Mouse (Mus musculus) kidney, embryonic 16.5 days (tissue): ENCODE measurements around the gene Pld4. TPM values are rescaled to one million over a fixed set of nuclear protein-coding genes. Genes with fewer than 3 reads are reported as not detected.

Source experiments
- ATAC-seq: fragments of 200-750 bp; cut with Nextera tagmentation; 2 replicates; pipeline ENCODE4 v1.8.0; 2017; ENCODE audit warnings: moderate TSS enrichment; ENCODE audit not compliant: low FRiP score, low TSS enrichment
- H3K27ac ChIP-seq: fragments of 300-500 bp; sonication (generic); 2 replicates; pipeline ENCODE4 v1.5.1; 2014; ENCODE audit warnings: low read length
- H3K27me3 ChIP-seq: fragments of 300-500 bp; sonication (generic); 2 replicates; pipeline ENCODE4 v1.6.1; 2014; ENCODE audit warnings: low read length, control low read depth, mixed read lengths; ENCODE audit not compliant: insufficient read depth
- H3K36me3 ChIP-seq: fragments of 300-500 bp; sonication (generic); 2 replicates; pipeline ENCODE4 v1.6.1; 2014; ENCODE audit warnings: low read length, control low read depth, mixed read lengths; ENCODE audit not compliant: insufficient read depth
- H3K4me1 ChIP-seq: fragments of 300-500 bp; sonication (generic); 2 replicates; pipeline ENCODE4 v1.6.1; 2014; ENCODE audit warnings: low read length, control low read depth, mixed read lengths; ENCODE audit not compliant: insufficient read depth
- H3K4me2 ChIP-seq: fragments of 300-500 bp; sonication (generic); replicated peaks from 2 replicates; pipeline ENCODE4 v1.6.1; 2014; ENCODE audit warnings: low read depth, low read length
- H3K4me3 ChIP-seq: fragments of 300-500 bp; sonication (generic); 2 replicates; pipeline ENCODE4 v1.5.1; 2014; ENCODE audit warnings: mild to moderate bottlenecking, low read length
- H3K9ac ChIP-seq: fragments of 300-500 bp; sonication (generic); replicated peaks from 2 replicates; pipeline ENCODE4 v1.6.1; 2014; ENCODE audit warnings: low read length
- H3K9me3 ChIP-seq: fragments of 300-500 bp; sonication (generic); 2 replicates; pipeline ENCODE4 v1.6.1; 2016; ENCODE audit warnings: low read length, control low read depth
- WGBS: fragments of 180-500 bp; shearing (Covaris S2); extraction: QIAGEN DNeasy Blood & Tissue Kit; methylation state at CpG from one replicate; pipeline ENCODE4 v1.1.7; 2014; 5-methylcytosine and 5-hydroxymethylcytosine counted together
- polyA plus RNA-seq: library from polyadenylated mRNA; unstranded; fragments of >200 nt; fragmentation: Nextera tagmentation; extraction: Ambion mirVana; gene quantifications from 2 replicates; pipeline ENCODE4 v1.2.1, GENCODE M21; 2015

Pld4 gene
- polyA plus RNA-seq, 1 experiment from 2014 or later: 7.3 TPM

DNA sequence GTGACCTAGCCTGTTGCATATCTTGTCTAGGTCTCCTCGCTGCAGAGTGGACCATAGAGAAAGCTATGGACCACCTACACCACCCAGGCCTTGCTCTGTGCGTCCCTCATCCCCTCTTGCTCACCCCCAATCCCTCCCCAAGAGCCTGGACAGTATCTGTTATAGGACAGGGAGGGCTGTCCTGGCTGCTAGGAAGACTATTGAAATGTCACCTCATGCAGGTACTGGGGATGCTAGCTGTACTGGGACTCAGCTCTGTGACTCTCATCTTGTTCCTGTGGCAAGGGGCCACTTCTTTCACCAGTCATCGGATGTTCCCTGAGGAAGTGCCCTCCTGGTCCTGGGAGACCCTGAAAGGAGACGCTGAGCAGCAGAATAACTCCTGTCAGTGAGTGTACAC lies 2.7 kb downstream of the Pld4 start:
- WGBS: 82% methylated on average over 4 of the region's 4 CpGs
- Histone ChIP-seq H3K36me3 (no peaks in the 10 kb centered on the region), H3K4me1 (no peaks in the 10 kb centered on the region), H3K9me3 (no peaks in the 10 kb centered on the region), H3K4me3 (no peak overlapping the region), H3K4me2 (no peak overlapping the region), H3K9ac (no peak overlapping the region), H3K27ac (no peak overlapping the region), H3K27me3 (no peaks in the 10 kb centered on the region)
- no peak for ATAC-seq

- Histone ChIP-seq H3K4me3 (no peak overlapping the region), H3K4me1 (no peaks in the 10 kb centered on the region), H3K27ac (no peak overlapping the region), H3K9me3 (no peaks in the 10 kb centered on the region), H3K9ac (no peak overlapping the region), H3K4me2 (no peak overlapping the region), H3K27me3 (no peaks in the 10 kb centered on the region), H3K36me3 (no peaks in the 10 kb centered on the region)
- no peak for ATAC-seq
- WGBS: 91% methylated on average over 5 of the region's 5 CpGs
Observed at GRCm38 (mm10) chr12:112764141-112764540, 3.7 kb downstream of the Pld4 start.

- Histone ChIP-seq H3K9me3 (no peaks in the 10 kb centered on the region), H3K36me3 (no peaks in the 10 kb centered on the region), H3K27me3 (no peaks in the 10 kb centered on the region), H3K4me2 (no peak overlapping the region), H3K4me1 (no peaks in the 10 kb centered on the region), H3K27ac (no peak overlapping the region), H3K9ac (no peak overlapping the region), H3K4me3 (no peak overlapping the region)
- whole genome bisulfite sequencing: 88% methylated on average over 7 of the region's 7 CpGs
- no peak for ATAC-seq
Observed at GRCm38 (mm10) chr12:112764991-112765390, 4.5 kb downstream of the Pld4 start.

GRCm38 (mm10) chr12:112766586-112766985 lies 6.1 kb downstream of the Pld4 start:
- H3K9me3 ChIP-seq: no peaks in the 10 kb centered on the region
- no peak overlapping the region for H3K9ac ChIP-seq
- no peaks in the 10 kb centered on the region for H3K4me1 ChIP-seq
- WGBS: 89% methylated on average over 7 of the region's 7 CpGs
- no peaks in the 10 kb centered on the region for H3K36me3 ChIP-seq
- no peak overlapping the region for H3K4me3 ChIP-seq
- H3K4me2 ChIP-seq: no peak overlapping the region
- ATAC-seq: no peak
- H3K27ac ChIP-seq: no peak overlapping the region
- H3K27me3 ChIP-seq: no peaks in the 10 kb centered on the region

GRCm38 (mm10) chr12:112767036-112767890 lies 6.8 kb downstream of the Pld4 start:
- H3K9ac ChIP-seq: no peak overlapping the region
- no peaks in the 10 kb centered on the region for H3K4me1 ChIP-seq
- 92% methylated on average over 16 of the region's 16 CpGs for whole genome bisulfite sequencing
- H3K4me2 ChIP-seq: no peak overlapping the region
- H3K36me3 ChIP-seq: no peaks in the 10 kb centered on the region
- no peaks in the 10 kb centered on the region for H3K9me3 ChIP-seq
- H3K4me3 ChIP-seq: no peak overlapping the region
- H3K27me3 ChIP-seq: no peaks in the 10 kb centered on the region
- no peak; the same call in 1 of the 2 replicates for ATAC-seq
- no peak overlapping the region for H3K27ac ChIP-seq

GRCm38 (mm10) chr12:112768166-112768565 lies 7.7 kb downstream of the Pld4 start:
- Histone ChIP-seq H3K27ac (no peak overlapping the region), H3K4me1 (no peaks in the 10 kb centered on the region), H3K9ac (no peak overlapping the region), H3K27me3 (no peaks in the 10 kb centered on the region), H3K36me3 (no peaks in the 10 kb centered on the region), H3K4me3 (no peak overlapping the region), H3K9me3 (no peaks in the 10 kb centered on the region), H3K4me2 (no peak overlapping the region)
- 87% methylated on average over 8 of the region's 8 CpGs for WGBS
- ATAC-seq: no peak

- no peaks in the 10 kb centered on the region for H3K4me1 ChIP-seq
- H3K9me3 ChIP-seq: no peaks in the 10 kb centered on the region
- no peak for ATAC-seq
- no peak overlapping the region for H3K4me2 ChIP-seq
- H3K27ac ChIP-seq: no peak overlapping the region
- WGBS: 85% methylated on average over 6 of the region's 6 CpGs
- no peak overlapping the region for H3K9ac ChIP-seq
- H3K36me3 ChIP-seq: no peaks in the 10 kb centered on the region
- no peaks in the 10 kb centered on the region for H3K27me3 ChIP-seq
- no peak overlapping the region for H3K4me3 ChIP-seq
Observed at GRCm38 (mm10) chr12:112769031-112769430, 8.6 kb downstream of the Pld4 start.

DNA sequence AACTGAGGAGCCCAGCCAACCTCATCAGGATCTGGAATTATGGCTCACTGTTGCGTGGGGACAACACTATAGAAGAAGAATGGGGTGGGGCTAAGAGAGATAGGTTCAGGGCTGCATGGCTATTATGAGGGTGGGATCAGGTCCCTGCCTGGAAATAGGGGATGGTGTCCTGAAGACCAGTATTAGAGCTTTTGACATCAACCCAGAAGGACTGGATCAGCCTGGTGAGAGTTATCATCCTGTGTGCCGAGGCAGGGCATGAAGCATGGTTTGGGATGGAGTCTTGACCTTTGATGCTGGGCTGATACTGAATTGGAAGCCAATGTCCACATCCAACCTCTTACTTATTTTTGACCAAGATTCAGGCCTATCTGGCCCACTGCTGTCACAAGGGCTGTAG lies 9.3 kb downstream of the Pld4 start:
- H3K27ac ChIP-seq: no peak overlapping the region
- no peaks in the 10 kb centered on the region; the same call in 1 of the 2 replicates for H3K9me3 ChIP-seq
- H3K4me3 ChIP-seq: no peak overlapping the region
- no peaks in the 10 kb centered on the region for H3K4me1 ChIP-seq
- H3K9ac ChIP-seq: no peak overlapping the region
- 78% methylated on average over 2 of the region's 2 CpGs for WGBS
- H3K4me2 ChIP-seq: no peak overlapping the region
- ATAC-seq: no peak
- H3K27me3 ChIP-seq: no peaks in the 10 kb centered on the region
- no peaks in the 10 kb centered on the region for H3K36me3 ChIP-seq

DNA sequence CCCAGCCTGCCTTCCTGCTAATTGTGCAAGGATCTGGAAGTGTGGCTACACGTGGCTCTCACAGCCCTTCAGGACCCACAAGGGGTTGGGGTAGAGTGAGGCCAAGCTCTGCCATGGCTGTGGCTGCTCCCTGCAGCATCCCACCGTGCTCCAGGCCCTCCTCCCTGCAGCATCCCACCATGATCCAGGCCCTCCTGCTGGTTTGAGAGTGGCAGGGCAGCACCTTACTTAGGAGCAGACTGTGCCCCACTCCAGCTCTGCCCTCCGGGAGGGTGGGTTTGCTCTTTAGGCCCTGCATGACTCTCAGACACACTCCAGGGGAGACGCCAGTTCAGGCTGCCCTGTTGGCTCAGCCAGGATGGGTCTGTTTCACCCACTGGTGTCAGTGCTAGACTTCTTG lies 9.9 kb downstream of the Pld4 start:
- Histone ChIP-seq H3K9ac (no peak overlapping the region), H3K27ac (no peak overlapping the region), H3K27me3 (no peaks in the 10 kb centered on the region), H3K36me3 (no peaks in the 10 kb centered on the region), H3K9me3 (peaks cover 3% of the 10 kb centered on the region; the same call in 1 of the 2 replicates), H3K4me2 (no peak overlapping the region), H3K4me3 (no peak overlapping the region), H3K4me1 (no peaks in the 10 kb centered on the region)
- no peak for ATAC-seq
- WGBS: 68% methylated on average over 4 of the region's 4 CpGs

- Histone ChIP-seq H3K4me1 (no peaks in the 10 kb centered on the region), H3K9me3 (peaks cover 7% of the 10 kb centered on the region; the same call in 1 of the 2 replicates), H3K4me2 (no peak overlapping the region), H3K36me3 (no peaks in the 10 kb centered on the region), H3K27me3 (no peaks in the 10 kb centered on the region), H3K9ac (no peak overlapping the region), H3K27ac (no peak overlapping the region), H3K4me3 (no peak overlapping the region)
- WGBS: 90% methylated on average over 14 of the region's 14 CpGs
- no peak for ATAC-seq
Observed at GRCm38 (mm10) chr12:112772306-112772705, 11.9 kb downstream of the Pld4 start.
